Mouse (Mus musculus): ENCODE measurements at regions not wholly inside any gene's neighbourhood (a gene's known extent, or its start where the extent isn't known, plus 50 kb on each side); places are given as distances from the start of the nearest gene placed in this dataset.

DNA sequence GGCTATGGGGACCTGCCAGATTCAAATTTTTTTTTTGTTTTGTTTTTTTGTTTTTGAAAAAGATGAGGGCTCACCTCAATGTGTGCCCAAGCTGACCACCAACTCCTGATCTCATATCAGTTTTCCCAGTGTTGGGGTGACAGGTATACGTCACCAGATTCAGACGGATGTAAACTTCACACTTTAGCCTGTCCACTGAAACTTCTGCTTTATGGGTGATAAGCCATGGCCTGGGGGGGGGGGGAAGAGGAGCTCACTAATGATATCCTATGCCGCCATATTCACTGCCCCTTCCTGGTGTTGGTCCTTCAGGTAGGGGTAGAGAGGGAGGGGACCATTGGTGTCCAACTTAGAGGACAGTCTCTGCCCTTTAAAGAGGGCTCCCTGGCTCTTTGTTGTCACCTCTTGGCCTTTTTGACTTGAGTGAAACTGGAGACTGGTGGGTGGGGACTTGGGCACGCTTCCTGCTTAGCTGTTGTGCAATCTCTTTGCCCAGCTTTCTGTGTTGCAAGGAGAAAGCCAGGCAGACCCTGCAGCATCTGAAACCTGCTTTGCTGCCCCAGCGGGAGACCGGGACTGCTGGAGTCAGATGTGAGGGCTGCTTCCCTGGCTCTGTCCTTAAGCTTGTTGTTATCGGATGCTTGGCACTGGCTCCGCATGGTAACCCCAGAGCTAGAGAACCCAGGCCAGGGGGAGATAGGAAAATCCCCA, 125.8 kb downstream of the Irx5 start:
- Histone ChIP-seq H3K36me3 (no peaks in the 10 kb centered on the region), H3K4me1 (replicated peaks) (no peaks in the 10 kb centered on the region), H3K27me3 (replicated peaks) (no peaks in the 10 kb centered on the region), H3K9ac (no peak overlapping the region), H3K4me3 (replicated peaks) (no peak overlapping the region), H3K27ac (no peak overlapping the region), H3K4me2 (replicated peaks) (no peak overlapping the region), H3K9me3 (no peaks in the 10 kb centered on the region)
- no peak for ATAC-seq
- WGBS: 54% methylated on average over 8 of the region's 8 CpGs

DNA sequence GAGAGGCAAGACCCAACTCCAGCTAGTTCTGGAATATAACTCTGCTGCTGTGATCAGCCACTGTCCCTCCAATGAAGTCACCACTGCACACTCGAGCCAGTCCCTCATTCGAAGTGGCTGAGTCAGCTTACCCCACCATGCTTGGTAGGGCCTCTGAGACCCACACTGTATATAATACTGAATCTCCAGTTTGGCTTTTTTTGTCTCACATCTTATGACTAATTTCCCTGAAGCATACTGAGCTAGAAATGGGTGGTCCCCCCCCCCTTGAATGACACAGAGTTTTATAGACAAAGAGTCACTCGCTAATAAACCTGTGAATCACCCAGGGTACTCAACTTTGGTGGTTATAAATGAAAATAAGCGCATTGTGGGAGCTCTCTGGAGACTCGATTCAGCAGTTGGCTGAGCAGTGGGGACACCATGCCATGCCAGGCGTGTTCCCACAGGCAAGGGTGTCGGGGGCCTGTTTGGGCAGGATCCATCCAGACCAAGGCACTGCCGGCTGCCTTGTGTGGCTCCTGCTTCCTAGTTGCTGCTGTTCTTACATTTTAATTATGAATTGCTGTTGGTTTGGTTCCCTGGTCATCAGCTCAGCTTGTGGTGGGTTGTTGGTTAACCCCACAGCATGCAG, 131.2 kb downstream of the Irx5 start:
- whole genome bisulfite sequencing: 85% methylated on average over 8 of the region's 8 CpGs
- H3K4me3 ChIP-seq (replicated peaks): no peak overlapping the region
- no peak overlapping the region for H3K4me2 ChIP-seq (replicated peaks)
- no peak overlapping the region for H3K27ac ChIP-seq
- H3K36me3 ChIP-seq: no peaks in the 10 kb centered on the region
- no peak for ATAC-seq
- H3K27me3 ChIP-seq (replicated peaks): no peaks in the 10 kb centered on the region
- no peak overlapping the region for H3K9ac ChIP-seq
- H3K9me3 ChIP-seq: no peaks in the 10 kb centered on the region
- H3K4me1 ChIP-seq (replicated peaks): no peaks in the 10 kb centered on the region

DNA sequence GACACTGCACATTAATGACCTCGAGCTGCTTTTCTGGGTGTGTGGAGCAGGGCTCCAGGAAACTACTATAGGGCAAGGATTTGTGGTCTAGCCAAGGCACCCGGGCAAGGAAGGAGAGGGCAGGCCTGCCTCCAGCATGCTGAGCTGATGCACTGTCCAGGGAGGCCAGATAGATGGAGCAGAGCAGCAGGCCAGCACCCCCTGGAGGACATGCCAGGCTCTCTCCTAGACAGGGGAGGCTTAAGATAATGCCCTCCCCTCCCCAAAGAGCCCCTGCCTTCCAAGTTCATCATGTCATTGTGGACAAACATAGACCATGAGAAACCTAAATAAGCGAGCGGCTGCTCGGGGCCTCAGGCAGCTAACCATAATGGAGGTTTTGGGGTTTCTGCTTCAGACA, 134.1 kb downstream of the Irx5 start:
- Histone ChIP-seq H3K9ac (no peak overlapping the region), H3K9me3 (no peaks in the 10 kb centered on the region), H3K27me3 (replicated peaks) (0 out of 2 replicates have a peak, but pooled peaks cover 2% of the 10 kb centered on the region), H3K4me3 (replicated peaks) (no peak overlapping the region), H3K36me3 (no peaks in the 10 kb centered on the region), H3K4me2 (replicated peaks) (no peak overlapping the region), H3K4me1 (replicated peaks) (no peaks in the 10 kb centered on the region), H3K27ac (no peak overlapping the region)
- WGBS: 70% methylated on average over 5 of the region's 5 CpGs
- ATAC-seq: no peak

DNA sequence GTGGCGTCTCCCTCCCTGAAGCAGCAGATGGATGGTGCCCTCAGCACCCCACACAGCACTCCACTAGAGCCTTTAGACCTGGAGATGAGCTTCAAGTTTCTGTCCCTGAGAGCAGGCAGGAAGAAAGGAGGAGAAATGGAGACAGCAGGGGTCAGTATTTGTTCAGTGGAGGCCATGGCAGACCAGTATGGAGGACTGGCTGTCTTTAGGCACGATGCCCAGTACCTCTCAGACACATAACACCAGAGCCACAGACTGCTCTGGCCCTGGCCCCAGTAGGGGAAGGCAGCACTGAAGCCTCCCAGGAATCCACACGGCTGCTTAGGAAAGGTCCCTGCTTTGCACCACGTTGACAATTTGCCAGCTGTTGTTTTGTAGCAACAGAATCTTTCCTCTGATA, 136.0 kb downstream of the Irx5 start:
- Histone ChIP-seq H3K36me3 (no peaks in the 10 kb centered on the region), H3K4me1 (replicated peaks) (no peaks in the 10 kb centered on the region), H3K9ac (no peak overlapping the region), H3K4me2 (replicated peaks) (no peak overlapping the region), H3K4me3 (replicated peaks) (no peak overlapping the region), H3K9me3 (no peaks in the 10 kb centered on the region), H3K27me3 (replicated peaks) (0 out of 2 replicates have a peak, but pooled peaks cover 2% of the 10 kb centered on the region), H3K27ac (no peak overlapping the region)
- no peak; the same call in 1 of the 2 replicates for ATAC-seq
- WGBS: 54% methylated on average over 4 of the region's 4 CpGs

DNA sequence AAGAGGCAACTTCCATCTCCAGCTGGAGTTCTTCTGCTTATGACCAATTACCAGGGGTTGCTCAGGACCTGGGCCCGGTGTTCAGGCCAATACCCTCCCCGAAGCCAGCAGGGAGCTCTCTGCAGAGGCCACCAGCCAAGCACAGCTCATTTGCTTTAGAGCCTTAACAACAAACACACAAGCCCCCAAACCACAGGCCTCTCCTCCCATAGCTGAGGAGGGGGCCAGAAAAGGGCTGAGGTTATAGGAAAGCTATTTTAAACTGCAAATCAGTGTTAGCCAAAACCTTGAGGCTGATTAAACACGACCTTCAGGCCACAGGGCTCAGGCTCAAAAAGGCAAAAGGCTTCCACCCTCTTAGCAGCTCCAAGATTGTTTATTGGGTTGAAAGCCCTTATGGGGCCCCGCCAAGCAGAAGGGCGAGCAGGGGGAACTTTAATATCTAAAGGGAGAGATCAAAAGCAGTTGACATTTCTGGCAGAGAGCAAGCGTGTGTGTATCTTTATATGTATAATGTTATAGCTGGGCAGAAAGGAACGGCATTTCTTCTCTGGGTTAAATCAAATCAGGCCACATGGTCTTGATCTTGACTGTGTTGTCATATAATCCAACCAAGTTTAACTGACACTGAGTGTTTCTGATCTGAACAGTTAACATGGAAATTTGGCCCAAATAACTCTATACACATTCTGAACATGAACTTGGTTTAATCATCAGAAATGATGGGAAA, 148.3 kb downstream of the Irx5 start:
- ATAC-seq: no peak
- Histone ChIP-seq H3K36me3 (no peaks in the 10 kb centered on the region), H3K4me2 (replicated peaks) (no peak overlapping the region), H3K9ac (no peak overlapping the region), H3K4me1 (replicated peaks) (no peaks in the 10 kb centered on the region), H3K9me3 (no peaks in the 10 kb centered on the region), H3K27ac (no peak overlapping the region), H3K27me3 (replicated peaks) (no peaks in the 10 kb centered on the region), H3K4me3 (replicated peaks) (no peak overlapping the region)
- 36% methylated on average over 7 of the region's 7 CpGs for WGBS

DNA sequence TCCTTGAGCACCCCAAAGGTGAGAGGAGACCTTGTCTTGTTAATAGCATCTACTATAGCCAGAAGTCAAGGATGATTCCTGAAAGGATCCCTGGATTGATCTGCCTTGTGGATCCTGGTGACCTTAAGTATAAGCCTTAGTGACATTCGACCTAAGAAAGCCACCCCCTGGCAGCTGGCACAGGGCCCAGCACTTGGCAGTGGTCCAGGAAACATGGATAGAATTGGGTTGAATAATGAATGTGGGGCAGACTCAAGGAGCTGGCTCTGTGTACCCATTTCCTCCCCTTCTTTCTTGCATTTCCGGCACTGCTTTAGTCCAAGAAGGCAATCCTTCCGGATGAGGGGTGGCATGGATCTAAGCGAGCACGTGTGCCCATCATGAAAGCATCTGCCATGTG, 149.0 kb downstream of the Irx5 start:
- H3K27me3 ChIP-seq (replicated peaks): no peaks in the 10 kb centered on the region
- no peaks in the 10 kb centered on the region for H3K4me1 ChIP-seq (replicated peaks)
- ATAC-seq: no peak
- no peak overlapping the region for H3K9ac ChIP-seq
- H3K4me2 ChIP-seq (replicated peaks): no peak overlapping the region
- no peak overlapping the region for H3K4me3 ChIP-seq (replicated peaks)
- H3K36me3 ChIP-seq: no peaks in the 10 kb centered on the region
- no peaks in the 10 kb centered on the region for H3K9me3 ChIP-seq
- 78% methylated on average over 5 of the region's 5 CpGs for WGBS
- no peak overlapping the region for H3K27ac ChIP-seq

DNA sequence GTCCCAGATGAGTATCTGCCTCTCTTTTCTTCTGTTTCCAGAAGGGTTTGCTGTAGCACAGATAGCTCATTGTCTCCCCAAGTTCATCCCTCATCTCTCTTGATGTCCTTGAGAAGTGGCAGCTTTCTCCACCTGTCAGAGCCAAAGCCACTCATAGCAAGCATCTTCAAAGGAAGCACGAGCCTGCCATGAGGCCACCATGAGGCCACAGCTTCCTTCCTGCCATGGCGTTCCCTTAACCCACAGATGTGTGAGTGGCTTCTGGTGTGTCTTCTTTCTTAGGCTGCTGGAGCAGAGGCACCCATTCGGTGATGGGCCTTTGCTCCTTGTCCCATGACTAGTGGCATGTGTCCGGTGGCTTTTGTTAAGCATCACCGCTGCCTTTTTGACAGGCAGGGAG, 149.5 kb downstream of the Irx5 start:
- Histone ChIP-seq H3K9ac (no peak overlapping the region), H3K36me3 (no peaks in the 10 kb centered on the region), H3K4me2 (replicated peaks) (no peak overlapping the region), H3K27me3 (replicated peaks) (no peaks in the 10 kb centered on the region), H3K4me1 (replicated peaks) (no peaks in the 10 kb centered on the region), H3K4me3 (replicated peaks) (no peak overlapping the region), H3K27ac (no peak overlapping the region), H3K9me3 (no peaks in the 10 kb centered on the region)
- no peak for ATAC-seq
- WGBS: 85% methylated on average over 5 of the region's 5 CpGs

DNA sequence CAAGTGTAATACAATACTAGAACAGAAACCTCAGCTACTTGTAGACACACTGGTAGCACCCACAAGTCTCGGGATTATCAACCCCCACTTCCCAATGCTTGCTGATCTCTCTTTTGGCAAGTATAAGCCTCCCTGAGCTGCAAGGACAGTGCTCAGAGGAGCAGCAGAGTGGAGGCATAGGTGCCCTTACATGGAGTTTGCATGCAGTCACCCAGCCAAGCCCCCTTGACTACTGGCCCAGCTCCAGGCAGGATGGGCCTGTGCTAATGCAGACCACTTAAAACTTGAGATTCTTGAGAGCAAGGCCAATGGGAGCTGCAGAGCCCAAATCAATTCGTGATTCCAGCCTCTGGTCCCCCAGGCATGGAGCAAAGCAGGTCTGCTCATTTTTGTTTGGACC, 158.0 kb downstream of the Irx5 start:
- H3K36me3 ChIP-seq: no peaks in the 10 kb centered on the region
- no peak overlapping the region for H3K27ac ChIP-seq
- H3K9me3 ChIP-seq: no peaks in the 10 kb centered on the region
- H3K4me2 ChIP-seq (replicated peaks): no peak overlapping the region
- no peaks in the 10 kb centered on the region for H3K27me3 ChIP-seq (replicated peaks)
- 73% methylated on average over 2 of the region's 2 CpGs for WGBS
- H3K4me3 ChIP-seq (replicated peaks): no peak overlapping the region
- no peak for ATAC-seq
- no peaks in the 10 kb centered on the region for H3K4me1 ChIP-seq (replicated peaks)
- no peak overlapping the region for H3K9ac ChIP-seq

DNA sequence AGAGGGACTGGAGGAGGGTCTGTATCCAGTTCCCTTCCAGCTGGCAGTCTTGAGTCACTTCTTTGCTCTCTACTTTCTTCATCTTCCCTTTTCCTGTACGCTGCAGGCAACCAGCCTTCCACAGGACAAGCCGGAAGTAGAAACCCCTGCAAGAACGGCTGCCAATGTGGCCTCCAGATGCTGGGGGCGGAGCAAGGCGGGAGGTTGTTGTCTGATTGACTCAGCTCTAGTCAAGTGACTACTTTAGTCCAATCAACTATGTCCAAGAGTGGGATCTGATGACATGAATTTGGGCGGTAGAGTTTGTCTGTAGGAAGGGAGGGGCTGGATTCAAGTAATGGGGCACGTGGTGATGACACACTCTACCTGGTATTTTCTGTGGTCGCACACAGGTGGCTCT, 156.1 kb upstream of the Irx6 start:
- no peak for ATAC-seq
- no peaks in the 10 kb centered on the region for H3K27me3 ChIP-seq (replicated peaks)
- H3K9ac ChIP-seq: no peak overlapping the region
- H3K4me3 ChIP-seq (replicated peaks): no peak overlapping the region
- no peak overlapping the region for H3K4me2 ChIP-seq (replicated peaks)
- H3K27ac ChIP-seq: no peak overlapping the region
- no peaks in the 10 kb centered on the region for H3K9me3 ChIP-seq
- WGBS: 85% methylated on average over 8 of the region's 8 CpGs
- no peaks in the 10 kb centered on the region for H3K4me1 ChIP-seq (replicated peaks)
- no peaks in the 10 kb centered on the region for H3K36me3 ChIP-seq

DNA sequence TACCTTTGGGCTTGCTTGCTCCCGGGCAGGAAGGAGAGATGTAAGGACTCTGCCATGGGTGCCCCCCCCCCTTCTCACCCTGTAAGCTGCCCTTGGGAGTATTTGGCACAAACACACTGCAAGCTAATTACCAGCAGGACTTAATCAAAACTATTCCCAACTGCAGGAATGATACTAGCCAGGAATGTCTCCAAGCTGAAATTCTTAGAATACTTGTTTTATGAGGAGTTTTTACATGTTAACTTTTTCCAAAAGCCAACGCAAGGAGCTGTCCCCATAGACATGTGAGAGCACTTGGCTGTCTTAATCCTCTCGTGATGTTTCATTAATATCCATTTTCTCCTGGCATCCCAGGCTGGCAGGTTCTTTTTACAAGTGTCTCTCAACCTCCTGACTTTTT, 155.6 kb upstream of the Irx6 start:
- H3K9ac ChIP-seq: no peak overlapping the region
- ATAC-seq: no peak
- H3K4me1 ChIP-seq (replicated peaks): no peaks in the 10 kb centered on the region
- no peaks in the 10 kb centered on the region for H3K27me3 ChIP-seq (replicated peaks)
- H3K36me3 ChIP-seq: no peaks in the 10 kb centered on the region
- WGBS: 72% methylated on average over 3 of the region's 3 CpGs
- no peaks in the 10 kb centered on the region for H3K9me3 ChIP-seq
- no peak overlapping the region for H3K4me3 ChIP-seq (replicated peaks)
- H3K27ac ChIP-seq: no peak overlapping the region
- H3K4me2 ChIP-seq (replicated peaks): no peak overlapping the region

DNA sequence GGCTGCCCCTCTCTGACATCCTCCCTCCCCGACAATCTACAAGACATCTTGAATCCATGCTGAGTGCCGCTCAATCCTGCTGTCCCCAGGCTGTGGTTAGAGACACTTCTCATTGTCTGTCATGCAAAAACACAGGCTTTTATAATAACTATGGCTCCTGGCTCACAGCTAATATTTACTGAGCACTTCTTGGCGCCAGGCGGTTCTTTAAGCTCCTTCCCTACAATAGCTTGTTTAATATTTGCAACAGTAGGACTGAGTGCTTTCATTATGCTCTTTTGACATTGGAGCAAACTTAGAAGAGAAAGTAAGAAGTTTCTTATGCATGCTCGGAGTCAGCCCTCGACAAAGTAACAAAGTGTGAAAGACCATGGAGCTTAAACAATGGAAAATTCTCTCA, 151.6 kb upstream of the Irx6 start:
- Histone ChIP-seq H3K9ac (no peak overlapping the region), H3K4me2 (replicated peaks) (no peak overlapping the region), H3K9me3 (no peaks in the 10 kb centered on the region), H3K4me3 (replicated peaks) (no peak overlapping the region), H3K27ac (no peak overlapping the region), H3K4me1 (replicated peaks) (no peaks in the 10 kb centered on the region), H3K36me3 (no peaks in the 10 kb centered on the region), H3K27me3 (replicated peaks) (no peaks in the 10 kb centered on the region)
- WGBS: 80% methylated on average over 6 of the region's 6 CpGs
- no peak for ATAC-seq

DNA sequence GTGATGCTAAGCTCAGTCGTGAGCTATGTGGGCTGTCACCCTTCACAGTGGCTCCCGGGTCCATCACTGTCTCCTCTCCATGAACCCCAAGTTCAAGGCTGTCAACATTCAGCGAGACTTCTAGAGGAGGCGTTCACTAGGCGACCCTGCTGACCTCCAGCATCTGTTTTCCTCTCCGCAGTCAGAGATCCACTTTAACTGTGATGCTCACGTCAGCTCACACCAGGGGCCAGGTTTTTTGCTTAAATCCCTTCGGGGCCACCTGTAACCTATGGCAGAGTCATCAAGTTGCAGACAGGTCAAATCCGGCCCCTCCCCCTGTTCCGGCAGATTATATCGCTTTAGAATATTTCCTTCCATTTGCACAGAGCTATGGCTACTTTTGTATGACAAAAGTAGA, 144.3 kb upstream of the Irx6 start:
- H3K4me3 ChIP-seq (replicated peaks): no peak overlapping the region
- H3K27me3 ChIP-seq (replicated peaks): no peaks in the 10 kb centered on the region
- 64% methylated on average over 11 of the region's 11 CpGs for WGBS
- ATAC-seq: no peak
- H3K27ac ChIP-seq: no peak overlapping the region
- no peaks in the 10 kb centered on the region for H3K9me3 ChIP-seq
- H3K4me1 ChIP-seq (replicated peaks): no peaks in the 10 kb centered on the region
- H3K9ac ChIP-seq: no peak overlapping the region
- H3K4me2 ChIP-seq (replicated peaks): no peak overlapping the region
- no peaks in the 10 kb centered on the region for H3K36me3 ChIP-seq

DNA sequence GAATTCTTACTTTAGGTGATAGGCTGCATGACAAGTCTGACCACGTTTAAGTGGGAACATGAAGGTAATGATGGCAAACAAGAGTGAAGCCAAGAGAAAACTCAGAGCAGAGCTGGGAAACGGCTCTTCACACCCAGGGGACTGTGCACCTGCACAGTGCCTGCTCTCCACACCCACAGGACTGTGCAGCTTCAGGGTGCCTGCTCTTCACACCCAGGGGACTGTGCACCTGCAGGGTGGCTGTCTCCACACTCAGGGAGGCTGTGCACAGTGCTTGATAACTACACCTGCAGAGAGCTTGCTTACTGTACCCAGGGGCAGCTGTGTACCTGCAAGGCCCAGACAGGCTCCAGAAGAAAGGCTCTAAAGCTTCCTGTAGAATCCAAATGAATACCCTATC, 133.5 kb upstream of the Irx6 start:
- no peak overlapping the region for H3K4me2 ChIP-seq (replicated peaks)
- H3K27ac ChIP-seq: no peak overlapping the region
- H3K4me1 ChIP-seq (replicated peaks): no peaks in the 10 kb centered on the region
- no peaks in the 10 kb centered on the region for H3K9me3 ChIP-seq
- no peak overlapping the region for H3K4me3 ChIP-seq (replicated peaks)
- H3K9ac ChIP-seq: no peak overlapping the region
- 43% methylated on average over 2 of the region's 2 CpGs for WGBS
- H3K27me3 ChIP-seq (replicated peaks): no peaks in the 10 kb centered on the region
- no peak for ATAC-seq
- H3K36me3 ChIP-seq: no peaks in the 10 kb centered on the region

All from intestine, embryonic 15.5 days (tissue).